Mouse (Mus musculus) adipocyte (in vitro differentiated cells): Measurements from ENCODE around the gene Abtb1.

Experiments used
- DNase-seq: peaks from one replicate; pipeline ENCODE4 v3.0.0-alpha.2; 2016; ENCODE audit warnings: low spot score

Gene Abtb1

GRCm38 (mm10) chr6:88803051-88803450, 38.7 kb downstream of the Abtb1 start:
- no peak for DNase-seq

- no peak for DNase-seq
Measured at GRCm38 (mm10) chr6:88800735-88801134, 41.0 kb downstream of the Abtb1 start.

GRCm38 (mm10) chr6:88800191-88800590, 41.6 kb downstream of the Abtb1 start:
- no peak for DNase-seq

GRCm38 (mm10) chr6:88794561-88794971, 47.2 kb downstream of the Abtb1 start:
- no peak for DNase-seq

- no peak for DNase-seq
Measured at GRCm38 (mm10) chr6:88793872-88794271, 47.9 kb downstream of the Abtb1 start.

GRCm38 (mm10) chr6:88793243-88793642, 48.5 kb downstream of the Abtb1 start:
- DNase-seq, result no peak

- DNase-seq, result no peak
Measured at GRCm38 (mm10) chr6:88792147-88792691, 49.6 kb downstream of the Abtb1 start.

GRCm38 (mm10) chr6:88791299-88791698, 50.5 kb downstream of the Abtb1 start:
- no peak for DNase-seq

GRCm38 (mm10) chr6:88788219-88788618, 53.6 kb downstream of the Abtb1 start:
- DNase-seq, result no peak

- no peak for DNase-seq
Measured at GRCm38 (mm10) chr6:88787496-88787895, 54.3 kb downstream of the Abtb1 start.

GRCm38 (mm10) chr6:88786732-88787445, 54.9 kb downstream of the Abtb1 start:
- DNase-seq, result no peak
